Comparison of ENCODE assay signal across 9 mouse cellular contexts in genomic region chr5:147314646-147315431, GRCm38 (mm10). TPM values are rescaled to one million over a fixed set of nuclear protein-coding genes. Genes with fewer than 3 reads are reported as not detected.
A peak's percentile ranks its signal among the peaks of the same experiment; 100 is the strongest.
DNase-seq lines count a peak whose midpoint lies in the region; ATAC-seq and TF ChIP-seq lines count a peak whose summit lies in the region.
"Had no signal": no experiment of that assay in that cellular context is flagged by ENCODE, and none has a peak within 500 bp of the region (broad histone marks: within the 10 kb centered on the region; RNA-seq: fewer than 3 reads in every experiment).

No protein-coding gene starts in this region.

- no peak overlapping the region for H3K27ac ChIP-seq in heart, embryonic 14.5 days (replicated peaks in 1 of 2; ENCODE audit: control insufficient read depth in 1 of 2, insufficient read depth in 1 of 2, low read depth in 2 of 2, low read length in 2 of 2)
- H3K27ac ChIP-seq in ES-E14 (ENCODE audit: insufficient read depth, low read depth, low read length, poor library complexity, severe bottlenecking), result no peak overlapping the region
- H3K27ac ChIP-seq in embryonic facial prominence, embryonic 10.5 days (replicated peaks), result no peak overlapping the region
- no peak overlapping the region for H3K27ac ChIP-seq in midbrain, embryonic 16.5 days (ENCODE audit: low read length)

- H3K4me2 ChIP-seq in heart, embryonic 14.5 days (ENCODE audit: low read length), result peak overlapping the region; percentile 42
- H3K4me2 ChIP-seq in midbrain, embryonic 16.5 days (ENCODE audit: low read length), result no peak overlapping the region

- peak overlapping the region; percentile 10 to 21 for H3K4me3 ChIP-seq in heart, embryonic 14.5 days (ENCODE audit: control insufficient read depth in 1 of 2, insufficient read depth in 1 of 2, low read depth in 1 of 2, low read length in 2 of 2)
- peak overlapping the region; percentile 23 to 38; a peak in 2 of 4 replicates for H3K4me3 ChIP-seq in ES-E14 (ENCODE audit: insufficient read depth in 1 of 2, low read depth in 1 of 2, low read length in 2 of 2, poor library complexity in 1 of 2, severe bottlenecking in 1 of 2)
- no peak overlapping the region for H3K4me3 ChIP-seq in embryonic facial prominence, embryonic 10.5 days
- H3K4me3 ChIP-seq in midbrain, embryonic 16.5 days (ENCODE audit: low read depth, low read length), result no peak overlapping the region

- no peak overlapping the region for H3K9ac ChIP-seq in heart, embryonic 14.5 days (ENCODE audit: low read length)
- no peak overlapping the region for H3K9ac ChIP-seq in ES-E14 (ENCODE audit: insufficient read depth, low read depth, low read length, poor library complexity, severe bottlenecking)
- H3K9ac ChIP-seq in midbrain, embryonic 16.5 days (ENCODE audit: low read depth, low read length), result no peak overlapping the region

- no peaks in the 10 kb centered on the region for H3K36me3 ChIP-seq in heart, embryonic 14.5 days (ENCODE audit: control insufficient read depth, insufficient read depth, low read length)
- no peaks in the 10 kb centered on the region for H3K36me3 ChIP-seq in ES-E14 (ENCODE audit: control insufficient read depth, insufficient read depth, low read length, poor library complexity, severe bottlenecking)
- no peaks in the 10 kb centered on the region for H3K36me3 ChIP-seq in embryonic facial prominence, embryonic 10.5 days (replicated peaks)
- no peaks in the 10 kb centered on the region for H3K36me3 ChIP-seq in midbrain, embryonic 16.5 days (ENCODE audit: control insufficient read depth, insufficient read depth, low read length)

- in situ Hi-C loops in ES-E14 (cut with MboI; ENCODE audit: low sequenced_read_pairs in 2 of 2, unreplicated experiment in 2 of 2), result loop anchor here (5.0 to 10.0 kb wide), 4 partner anchors 38 to 403 kb away; no protein-coding TSS in a partner anchor

- peaks cover 0 to 3% of the 10 kb centered on the region in 2 experiments; a peak in 2 of 4 replicates for H3K4me1 ChIP-seq in heart, embryonic 14.5 days (ENCODE audit: control insufficient read depth in 2 of 2, insufficient read depth in 2 of 2, low read length in 2 of 2)
- H3K4me1 ChIP-seq in ES-E14 (ENCODE audit: control insufficient read depth in 2 of 2, insufficient read depth in 2 of 2, low read length in 2 of 2, poor library complexity in 1 of 2), result peaks cover 0 to 4% of the 10 kb centered on the region in 2 experiments; a peak in 1 of 4 replicates
- H3K4me1 ChIP-seq in embryonic facial prominence, embryonic 10.5 days, result no peaks in the 10 kb centered on the region
- peaks cover 2% of the 10 kb centered on the region; the same call in 1 of the 2 replicates for H3K4me1 ChIP-seq in midbrain, embryonic 16.5 days (ENCODE audit: control insufficient read depth, insufficient read depth, low read length)

- H3K27me3 ChIP-seq in heart, embryonic 14.5 days (ENCODE audit: control insufficient read depth, insufficient read depth, low read length), result peaks cover 95% of the 10 kb centered on the region
- H3K27me3 ChIP-seq in embryonic facial prominence, embryonic 10.5 days (replicated peaks; ENCODE audit: low read depth, poor library complexity, severe bottlenecking), result peaks cover 100% of the 10 kb centered on the region
- H3K27me3 ChIP-seq in midbrain, embryonic 16.5 days (ENCODE audit: control insufficient read depth, insufficient read depth, low read depth, low read length), result peaks cover 81% of the 10 kb centered on the region

- intact Hi-C loops in heart, postnatal 36 days (cut with DNase I), result no loop called here

- WGBS in heart, embryonic 14.5 days, result 2% methylated on average over 39 of the region's 39 CpGs
- WGBS in embryonic facial prominence, embryonic 10.5 days, result 1% methylated on average over 39 of the region's 39 CpGs
- under 1% methylated on average over 39 of the region's 39 CpGs for WGBS in midbrain, embryonic 16.5 days

- DNase-seq in heart, postnatal 36 days, result no peak
- DNase-seq in ES-E14 (ENCODE audit: low read depth, low spot score), result no peak
- peak; percentile 45 for DNase-seq in embryonic facial prominence, embryonic 10.5 days (ENCODE audit: low spot score)
- DNase-seq in lung, postnatal 36 days, result no peak
- DNase-seq in right cerebral cortex, adult 18-20 months, result no peak
- no peak for DNase-seq in kidney, adult 11 months

- H3K9me3 ChIP-seq in heart, embryonic 14.5 days (ENCODE audit: control insufficient read depth, low read length), result no peaks in the 10 kb centered on the region
- H3K9me3 ChIP-seq in ES-E14 (ENCODE audit: control insufficient read depth, insufficient read depth, low read depth, low read length), result no peaks in the 10 kb centered on the region
- no peaks in the 10 kb centered on the region for H3K9me3 ChIP-seq in embryonic facial prominence, embryonic 10.5 days
- H3K9me3 ChIP-seq in midbrain, embryonic 16.5 days (replicated peaks; ENCODE audit: control insufficient read depth, low read length, poor library complexity, severe bottlenecking), result no peaks in the 10 kb centered on the region

- ATAC-seq in heart, embryonic 14.5 days (ENCODE audit: insufficient number of reproducible peaks, insufficient read depth, low FRiP score, low read depth), result no peak
- ATAC-seq in midbrain, embryonic 16.5 days, result peak; percentile 11; the same call in 1 of the 2 replicates
- ATAC-seq: activated CD4-positive, CD25-positive, alpha-beta regulatory T cell, adult 4 months had no signal

TF ChIP-seq in ES-E14, 5 proteins besides CTCF, POLR2A, EP300 and RAD21:
- TF ChIP-seq ZC3H11A (IDR thresholded peaks at IDR 0.05; ENCODE audit: borderline replicate concordance, low read depth, low read length) (no peak), ZNF384 (IDR thresholded peaks at IDR 0.05; ENCODE audit: low read depth, low read length) (no peak), MAFK (IDR thresholded peaks at IDR 0.05; ENCODE audit: insufficient read depth, low read depth, low read length) (peak; percentile 7; the same call in 1 of the 2 replicates), CHD2 (IDR thresholded peaks at IDR 0.05; ENCODE audit: low read depth, low read length) (no peak)
TF ChIP-seq in ES-E14: peak in this region for 1.

RNA-seq across cellular contexts. Expression of gene Urad, which starts 7.4 kb away (rescaled TPM):
- not detected in 2 replicates for polyA plus RNA-seq in heart, embryonic 14.5 days (2014; fragmentation: Nextera tagmentation; extraction: Ambion mirVana)
- not detected for total RNA-seq in heart, postnatal 36 days (2021)
- total RNA-seq in ES-E14 (2012; rRNA removed), result not detected in 2 replicates
- not detected in 2 replicates for polyA plus RNA-seq in embryonic facial prominence, embryonic 10.5 days (2016; fragmentation: Nextera tagmentation; extraction: Ambion mirVana)
- polyA plus RNA-seq in midbrain, embryonic 16.5 days (2015; fragmentation: Nextera tagmentation; extraction: Ambion mirVana), result not detected in 2 replicates
- polyA plus RNA-seq: activated CD4-positive, CD25-positive, alpha-beta regulatory T cell, adult 4 months had no signal

RNA-seq across cellular contexts. Expression of gene Cdx2, which starts 7.8 kb away (rescaled TPM):
- polyA plus RNA-seq in heart, embryonic 14.5 days (2014; fragmentation: Nextera tagmentation; extraction: Ambion mirVana), result not detected in 2 replicates
- not detected for total RNA-seq in heart, postnatal 36 days (2021)
- total RNA-seq in ES-E14 (2012; rRNA removed), result 2.8 and 5.4 TPM in 2 replicates
- polyA plus RNA-seq in embryonic facial prominence, embryonic 10.5 days (2016; fragmentation: Nextera tagmentation; extraction: Ambion mirVana), result not detected in 2 replicates
- not detected in 2 replicates for polyA plus RNA-seq in midbrain, embryonic 16.5 days (2015; fragmentation: Nextera tagmentation; extraction: Ambion mirVana)
- polyA plus RNA-seq: activated CD4-positive, CD25-positive, alpha-beta regulatory T cell, adult 4 months had no signal

RNA-seq across cellular contexts. Expression of gene Pdx1, which starts 45.1 kb away (rescaled TPM):
- polyA plus RNA-seq in heart, embryonic 14.5 days (2014; fragmentation: Nextera tagmentation; extraction: Ambion mirVana), result not detected in 2 replicates
- not detected for total RNA-seq in heart, postnatal 36 days (2021)
- total RNA-seq in ES-E14 (2012; rRNA removed), result 0.09 TPM in 1 of 2 replicates, not detected in the other
- not detected in 2 replicates for polyA plus RNA-seq in embryonic facial prominence, embryonic 10.5 days (2016; fragmentation: Nextera tagmentation; extraction: Ambion mirVana)
- not detected in 2 replicates for polyA plus RNA-seq in midbrain, embryonic 16.5 days (2015; fragmentation: Nextera tagmentation; extraction: Ambion mirVana)
- polyA plus RNA-seq: activated CD4-positive, CD25-positive, alpha-beta regulatory T cell, adult 4 months had no signal

Comparison
In these comparisons a context has a peak if more than half of its experiments do, and no peak if none do; other contexts are left out.
1. H3K4me3 ChIP-seq: peak in heart, embryonic 14.5 days (2 of 2) and ES-E14 (2 of 2); none in embryonic facial prominence, embryonic 10.5 days (single experiment) and midbrain, embryonic 16.5 days (single experiment).